Mouse (Mus musculus) liver, embryonic 15.5 days (tissue): Measurements from ENCODE around the gene Schip1. TPM values are rescaled to one million over a fixed set of nuclear protein-coding genes. Genes with fewer than 3 reads are reported as not detected.
A peak's percentile ranks its signal among the peaks of the same experiment; 100 is the strongest.

Source experiments
- ATAC-seq: fragments of 200-750 bp; cut with Nextera tagmentation; 2 replicates; pipeline ENCODE4 v1.8.0; 2017; ENCODE audit warnings: moderate number of reproducible peaks, mild to moderate bottlenecking, moderate library complexity; ENCODE audit not compliant: insufficient read depth
- H3K27ac ChIP-seq: fragments of 300-500 bp; sonication (generic); replicated peaks from 2 replicates; pipeline ENCODE4 v1.5.1; 2015; ENCODE audit warnings: mild to moderate bottlenecking, inconsistent platforms
- H3K27me3 ChIP-seq: fragments of 300-500 bp; sonication (generic); 2 replicates; pipeline ENCODE4 v1.6.1; 2015; ENCODE audit warnings: mild to moderate bottlenecking, inconsistent platforms
- H3K36me3 ChIP-seq: fragments of 300-500 bp; sonication (generic); replicated peaks from 2 replicates; pipeline ENCODE4 v1.6.1; 2015; ENCODE audit warnings: moderate library complexity, mild to moderate bottlenecking, inconsistent platforms
- H3K4me1 ChIP-seq: fragments of 300-500 bp; sonication (generic); replicated peaks from 2 replicates; pipeline ENCODE4 v1.6.1; 2015; ENCODE audit warnings: inconsistent platforms
- H3K4me2 ChIP-seq: fragments of 300-500 bp; sonication (generic); 2 replicates; pipeline ENCODE4 v1.6.1; 2015; ENCODE audit warnings: moderate library complexity, mild to moderate bottlenecking, inconsistent platforms
- H3K4me3 ChIP-seq: fragments of 300-500 bp; sonication (generic); replicated peaks from 2 replicates; pipeline ENCODE4 v1.5.1; 2015; ENCODE audit warnings: mild to moderate bottlenecking, inconsistent platforms
- H3K9ac ChIP-seq: fragments of 300-500 bp; sonication (generic); 2 replicates; pipeline ENCODE4 v1.6.1; 2015; ENCODE audit warnings: moderate library complexity, mild to moderate bottlenecking, inconsistent platforms
- H3K9me3 ChIP-seq: fragments of 300-500 bp; sonication (generic); replicated peaks from 2 replicates; pipeline ENCODE4 v1.6.1; 2016; ENCODE audit warnings: inconsistent platforms
- WGBS: fragments of 180-500 bp; shearing (Covaris S2); methylation state at CpG from one replicate; pipeline ENCODE4 v1.1.7; 2015; ENCODE audit warnings: mixed read lengths; ENCODE audit not compliant: insufficient replicate concordance; 5-methylcytosine and 5-hydroxymethylcytosine counted together
- polyA plus RNA-seq: library from polyadenylated mRNA; unstranded; fragments of >200 nt; fragmentation: Nextera tagmentation; extraction: Ambion mirVana; gene quantifications from 2 replicates; pipeline ENCODE4 v1.2.1, GENCODE M21; 2015

The Schip1 gene
- polyA plus RNA-seq, 1 experiment from 2014 or later = 2.4 TPM

DNA sequence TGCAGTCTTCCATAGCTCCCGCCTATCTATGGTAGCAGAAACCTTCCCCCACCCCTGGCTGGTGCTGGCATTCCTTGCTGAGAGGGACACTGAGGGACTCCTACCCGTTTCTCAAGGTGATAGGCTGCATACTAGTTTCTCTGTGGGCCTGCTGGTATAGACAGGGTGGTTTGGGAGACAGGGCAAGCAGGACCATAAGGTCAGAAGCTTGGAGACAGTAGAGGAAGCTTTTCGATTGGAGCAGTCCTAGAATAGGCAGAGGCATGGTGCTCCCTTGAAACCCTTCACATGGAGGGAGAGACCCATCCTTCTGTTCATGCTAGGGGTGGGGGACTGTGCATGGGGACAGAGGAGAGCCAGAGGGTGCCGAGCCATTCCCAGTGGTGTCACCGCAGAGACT lies 558.4 kb downstream of the Schip1 start:
- no peak for ATAC-seq
- Histone ChIP-seq H3K27me3 (no peaks in the 10 kb centered on the region), H3K9ac (no peak overlapping the region), H3K4me2 (no peak overlapping the region), H3K36me3 (no peaks in the 10 kb centered on the region), H3K4me1 (no peaks in the 10 kb centered on the region), H3K27ac (no peak overlapping the region), H3K4me3 (no peak overlapping the region), H3K9me3 (no peaks in the 10 kb centered on the region)
- 55% methylated on average over 5 of the region's 5 CpGs for WGBS

DNA sequence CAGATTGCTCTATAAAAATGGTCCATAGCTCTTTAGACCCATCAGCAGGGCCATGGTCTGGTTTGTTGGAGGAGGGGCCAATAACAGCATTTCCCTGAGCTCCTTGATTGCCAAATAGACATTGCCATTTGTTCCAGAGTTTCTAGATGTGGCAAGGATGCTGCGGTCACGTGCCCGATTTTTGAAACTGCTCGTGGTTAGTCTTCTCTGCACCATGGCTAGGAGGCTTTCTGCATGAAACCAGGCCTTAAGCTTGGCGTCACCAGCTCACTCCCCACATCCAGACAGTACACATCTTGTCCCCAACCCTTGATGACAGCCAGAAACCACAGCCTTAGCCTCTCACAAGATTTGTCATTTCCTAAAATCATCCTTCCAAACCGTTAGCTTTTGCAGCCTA lies 559.9 kb downstream of the Schip1 start:
- Histone ChIP-seq H3K4me1 (no peaks in the 10 kb centered on the region), H3K9me3 (no peaks in the 10 kb centered on the region), H3K4me2 (no peak overlapping the region), H3K27me3 (no peaks in the 10 kb centered on the region), H3K36me3 (no peaks in the 10 kb centered on the region), H3K4me3 (no peak overlapping the region), H3K27ac (no peak overlapping the region), H3K9ac (no peak overlapping the region)
- WGBS = 44% methylated on average over 6 of the region's 6 CpGs
- no peak for ATAC-seq

DNA sequence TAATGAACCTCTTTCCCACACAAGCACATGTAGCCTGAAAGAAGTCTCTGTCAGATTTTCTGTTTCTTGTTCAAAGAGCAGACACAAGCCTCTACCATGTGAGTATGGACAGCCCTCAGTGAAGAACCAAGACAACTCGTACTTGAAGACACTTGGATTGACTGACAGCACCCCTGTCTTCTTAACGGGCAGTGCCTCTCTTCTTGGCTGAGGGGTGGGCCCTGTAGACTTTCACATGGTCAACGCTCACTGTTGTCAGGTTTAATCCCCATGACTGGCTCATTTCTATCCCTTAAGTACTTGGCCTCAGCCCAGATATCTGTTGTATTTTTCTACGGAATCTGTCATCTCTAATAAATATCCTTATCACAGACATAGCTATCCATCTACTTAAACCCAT lies 565.7 kb downstream of the Schip1 start:
- no peak for ATAC-seq
- Histone ChIP-seq H3K36me3 (no peaks in the 10 kb centered on the region), H3K4me2 (no peak overlapping the region), H3K4me1 (no peaks in the 10 kb centered on the region), H3K27ac (no peak overlapping the region), H3K27me3 (no peaks in the 10 kb centered on the region), H3K9me3 (no peaks in the 10 kb centered on the region), H3K9ac (no peak overlapping the region), H3K4me3 (no peak overlapping the region)
- WGBS = 49% methylated on average over 4 of the region's 4 CpGs

DNA sequence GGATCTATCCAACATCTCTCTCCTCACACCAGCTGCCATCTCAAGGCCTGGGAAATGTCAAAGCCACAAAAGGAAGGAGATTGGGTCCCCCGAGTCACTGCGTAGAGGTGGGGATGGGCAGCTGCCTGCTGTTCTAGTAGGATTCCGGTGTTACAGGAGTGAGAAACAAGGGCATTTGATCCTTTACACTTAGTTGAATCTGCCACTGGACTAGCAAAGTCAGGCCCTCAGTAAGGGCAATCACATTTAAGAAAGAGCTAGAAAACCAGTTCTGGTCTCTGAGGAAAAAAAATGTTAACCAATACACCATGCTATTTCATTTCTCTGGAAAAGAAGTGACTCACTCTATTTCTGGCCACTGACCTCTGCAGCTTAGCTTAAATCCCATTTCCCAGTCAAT lies 566.2 kb downstream of the Schip1 start:
- no peak overlapping the region for H3K4me2 ChIP-seq
- no peak overlapping the region for H3K9ac ChIP-seq
- 50% methylated on average over 3 of the region's 3 CpGs for WGBS
- no peak for ATAC-seq
- no peaks in the 10 kb centered on the region for H3K9me3 ChIP-seq
- H3K27ac ChIP-seq = no peak overlapping the region
- H3K36me3 ChIP-seq = no peaks in the 10 kb centered on the region
- H3K4me1 ChIP-seq = no peaks in the 10 kb centered on the region
- no peak overlapping the region for H3K4me3 ChIP-seq
- H3K27me3 ChIP-seq = no peaks in the 10 kb centered on the region

DNA sequence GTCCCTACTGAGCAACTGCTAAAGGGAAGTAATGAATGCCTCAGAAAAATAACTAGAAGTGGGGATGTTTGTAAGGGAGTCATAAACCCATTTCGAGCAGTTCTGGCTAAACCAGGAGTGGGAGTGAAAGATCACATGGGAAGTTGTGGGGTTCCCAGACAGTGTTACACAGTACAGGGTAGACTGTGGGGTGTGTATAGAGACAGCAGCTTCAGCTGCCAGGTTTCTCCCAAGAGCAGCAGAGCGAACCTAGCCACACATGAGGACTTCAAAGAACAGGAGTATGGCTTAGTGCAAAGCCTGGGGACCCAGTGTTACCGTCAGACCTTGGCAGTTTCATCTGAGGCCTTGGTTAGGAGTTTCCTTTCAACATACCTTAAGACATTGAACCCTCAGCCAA lies 568.1 kb downstream of the Schip1 start:
- H3K4me2 ChIP-seq = no peak overlapping the region
- no peak overlapping the region for H3K4me3 ChIP-seq
- H3K4me1 ChIP-seq = no peaks in the 10 kb centered on the region
- H3K27ac ChIP-seq = no peak overlapping the region
- no peak for ATAC-seq
- no peaks in the 10 kb centered on the region for H3K9me3 ChIP-seq
- H3K9ac ChIP-seq = no peak overlapping the region
- H3K27me3 ChIP-seq = no peaks in the 10 kb centered on the region
- 49% methylated on average over 3 of the region's 3 CpGs for WGBS
- no peaks in the 10 kb centered on the region for H3K36me3 ChIP-seq

DNA sequence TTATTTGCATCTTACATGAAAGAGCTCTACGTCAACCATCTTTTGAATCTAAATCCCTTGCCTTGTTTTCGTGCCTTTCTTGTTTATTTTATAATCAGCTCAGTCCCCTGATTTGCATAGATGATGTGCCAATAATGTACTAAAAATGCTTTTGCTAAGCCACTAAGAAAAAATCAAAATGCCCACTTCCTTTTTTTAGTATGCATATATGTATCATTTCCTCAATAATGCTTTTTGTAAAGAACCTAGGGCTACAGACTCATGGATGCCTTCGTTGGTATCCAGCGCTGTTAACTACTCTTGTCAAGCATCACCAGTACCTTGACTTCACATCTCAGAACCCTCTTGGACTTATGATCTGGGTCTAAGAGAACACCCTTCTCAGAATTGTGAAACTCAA lies 569.0 kb downstream of the Schip1 start:
- no peaks in the 10 kb centered on the region for H3K9me3 ChIP-seq
- H3K27ac ChIP-seq = no peak overlapping the region
- H3K27me3 ChIP-seq = no peaks in the 10 kb centered on the region
- no peaks in the 10 kb centered on the region for H3K36me3 ChIP-seq
- no peak for ATAC-seq
- no peaks in the 10 kb centered on the region for H3K4me1 ChIP-seq
- H3K9ac ChIP-seq = no peak overlapping the region
- H3K4me3 ChIP-seq = no peak overlapping the region
- WGBS = 66% methylated on average over 4 of the region's 4 CpGs
- H3K4me2 ChIP-seq = no peak overlapping the region

DNA sequence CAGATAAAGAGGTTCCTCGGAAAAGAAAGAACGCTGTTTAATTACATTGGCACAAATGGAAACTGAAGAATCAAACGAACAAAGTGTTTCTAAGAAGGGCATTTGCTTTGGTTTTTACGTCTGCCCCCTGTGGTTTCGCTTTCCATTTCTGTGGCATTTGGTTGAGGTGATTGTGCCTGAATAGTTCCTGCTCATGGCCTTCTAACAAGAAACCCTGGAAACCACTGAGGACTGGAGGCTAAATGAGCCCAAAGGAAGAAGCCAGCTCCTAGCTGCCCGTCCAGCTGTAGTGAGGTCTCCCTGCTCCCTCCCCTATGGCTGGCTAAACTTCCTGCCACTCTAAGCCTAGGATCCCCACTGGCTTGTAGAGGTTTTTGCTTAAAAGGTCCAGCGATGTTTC lies 573.4 kb downstream of the Schip1 start:
- Histone ChIP-seq H3K4me1 (no peaks in the 10 kb centered on the region), H3K27ac (no peak overlapping the region), H3K9me3 (no peaks in the 10 kb centered on the region), H3K27me3 (no peaks in the 10 kb centered on the region), H3K4me3 (no peak overlapping the region), H3K9ac (no peak overlapping the region), H3K4me2 (0 out of 2 replicates have a peak overlapping the region, but pooled peaks have one; percentile 1), H3K36me3 (no peaks in the 10 kb centered on the region)
- no peak for ATAC-seq
- 24% methylated on average over 7 of the region's 7 CpGs for WGBS

DNA sequence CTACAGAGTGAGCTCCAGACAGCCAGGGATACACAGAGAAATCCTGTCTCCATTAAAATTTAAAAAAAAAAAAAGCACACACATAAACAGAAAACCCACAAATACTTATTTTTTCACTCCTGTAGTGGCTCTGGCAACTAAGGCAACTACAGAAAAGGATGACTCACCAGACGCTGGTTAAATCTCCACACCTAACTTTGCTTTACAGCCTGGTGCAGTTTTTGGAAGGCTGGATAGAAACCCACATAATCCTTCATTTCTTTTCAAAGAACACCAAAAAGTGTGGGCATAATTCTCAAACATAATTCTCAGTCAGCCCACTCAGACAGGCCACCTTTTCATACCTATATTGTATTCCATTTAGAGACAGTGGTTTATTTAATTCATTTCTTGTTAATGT lies 574.1 kb downstream of the Schip1 start:
- H3K36me3 ChIP-seq = no peaks in the 10 kb centered on the region
- no peak overlapping the region for H3K9ac ChIP-seq
- H3K27ac ChIP-seq = no peak overlapping the region
- H3K4me1 ChIP-seq = no peaks in the 10 kb centered on the region
- no peak overlapping the region for H3K4me2 ChIP-seq
- ATAC-seq = no peak
- H3K27me3 ChIP-seq = no peaks in the 10 kb centered on the region
- H3K4me3 ChIP-seq = no peak overlapping the region
- 44% methylated on average over 1 of the region's 1 CpGs for WGBS
- H3K9me3 ChIP-seq = no peaks in the 10 kb centered on the region

DNA sequence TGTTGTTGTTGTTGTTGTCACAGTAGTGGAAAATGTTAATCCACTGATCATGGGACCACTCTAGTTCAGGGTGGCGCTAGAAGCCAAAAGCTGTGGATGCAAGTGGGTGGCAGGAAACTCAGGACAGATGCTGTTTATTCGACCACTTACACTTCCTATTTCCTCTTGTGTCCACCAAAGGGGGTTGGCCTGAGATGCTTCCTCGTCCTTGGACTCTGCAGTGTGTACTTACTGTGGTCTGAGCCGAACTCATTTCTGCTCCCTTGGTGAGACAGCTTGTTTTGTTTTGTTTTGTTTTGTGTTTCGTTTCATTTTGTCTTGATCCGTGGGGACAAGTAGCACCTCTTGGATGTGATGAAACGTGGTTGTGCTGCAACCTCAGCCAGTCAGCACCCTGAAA lies 578.3 kb downstream of the Schip1 start:
- no peaks in the 10 kb centered on the region for H3K27me3 ChIP-seq
- no peaks in the 10 kb centered on the region for H3K9me3 ChIP-seq
- no peak overlapping the region for H3K9ac ChIP-seq
- H3K4me2 ChIP-seq = no peak overlapping the region
- no peaks in the 10 kb centered on the region for H3K36me3 ChIP-seq
- H3K27ac ChIP-seq = no peak overlapping the region
- no peaks in the 10 kb centered on the region for H3K4me1 ChIP-seq
- WGBS = 49% methylated on average over 7 of the region's 7 CpGs
- no peak overlapping the region for H3K4me3 ChIP-seq
- no peak for ATAC-seq

DNA sequence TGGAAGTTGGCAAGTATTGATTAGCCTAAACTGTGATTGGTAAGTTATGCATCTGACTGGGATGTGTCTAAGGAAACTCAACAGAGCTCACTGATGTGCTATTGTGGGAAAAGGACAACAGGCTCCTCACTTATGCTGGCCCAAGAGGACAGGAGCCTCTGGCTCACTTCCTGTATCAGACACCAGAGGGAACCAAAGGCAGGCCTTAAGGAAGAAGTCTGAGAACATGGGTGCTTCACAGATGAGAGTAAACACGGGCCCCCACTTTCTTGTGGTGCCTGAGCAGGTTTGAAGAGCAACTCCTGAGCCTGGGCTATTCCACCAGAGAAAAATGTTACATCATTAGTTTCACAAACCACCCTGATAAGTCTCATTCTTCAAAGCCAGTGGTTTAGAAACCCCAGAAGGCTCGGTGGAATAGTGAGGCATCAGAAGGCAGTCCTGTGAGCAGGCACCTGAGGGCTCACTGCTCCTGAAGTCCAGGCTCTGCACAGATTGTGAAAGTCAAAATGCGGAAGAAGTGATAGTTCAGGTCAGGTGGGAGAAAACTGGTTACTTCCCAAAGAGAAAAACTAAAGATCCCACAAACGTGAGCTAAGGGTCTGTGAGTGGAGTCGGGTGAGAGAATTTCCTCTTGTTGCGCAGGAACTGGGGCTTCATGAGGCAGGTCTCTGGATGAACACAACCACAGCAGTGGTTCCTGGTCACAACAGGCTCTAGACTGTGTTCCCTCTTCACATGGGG lies 582.0 kb downstream of the Schip1 start:
- no peak overlapping the region for H3K27ac ChIP-seq
- no peaks in the 10 kb centered on the region for H3K4me1 ChIP-seq
- H3K36me3 ChIP-seq = no peaks in the 10 kb centered on the region
- no peaks in the 10 kb centered on the region for H3K9me3 ChIP-seq
- 42% methylated on average over 6 of the region's 6 CpGs for WGBS
- no peak for ATAC-seq
- H3K9ac ChIP-seq = no peak overlapping the region
- H3K4me3 ChIP-seq = no peak overlapping the region
- H3K27me3 ChIP-seq = no peaks in the 10 kb centered on the region
- H3K4me2 ChIP-seq = no peak overlapping the region

DNA sequence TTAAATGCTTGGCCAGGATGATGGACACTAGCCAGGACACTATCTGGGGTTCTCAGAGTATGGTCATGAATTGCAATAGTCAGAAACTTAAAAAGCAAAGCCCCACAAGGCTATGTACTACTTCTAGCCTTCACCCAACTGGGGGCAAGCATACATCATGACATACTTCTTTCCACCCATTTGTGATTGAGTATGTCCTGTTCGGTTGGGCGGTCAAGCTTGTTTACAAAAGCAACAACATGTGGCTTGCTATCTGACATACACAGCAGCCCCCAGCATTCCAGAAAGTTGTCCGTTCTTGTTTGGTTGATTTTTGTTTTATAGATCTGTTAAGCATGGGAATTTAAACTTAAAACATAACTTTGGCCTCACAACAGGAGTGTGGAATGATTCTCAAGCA lies 582.7 kb downstream of the Schip1 start:
- Histone ChIP-seq H3K4me1 (no peaks in the 10 kb centered on the region), H3K27me3 (no peaks in the 10 kb centered on the region), H3K4me2 (no peak overlapping the region), H3K9me3 (no peaks in the 10 kb centered on the region), H3K27ac (no peak overlapping the region), H3K4me3 (no peak overlapping the region), H3K36me3 (no peaks in the 10 kb centered on the region), H3K9ac (no peak overlapping the region)
- ATAC-seq = no peak
- 69% methylated on average over 3 of the region's 3 CpGs for WGBS

DNA sequence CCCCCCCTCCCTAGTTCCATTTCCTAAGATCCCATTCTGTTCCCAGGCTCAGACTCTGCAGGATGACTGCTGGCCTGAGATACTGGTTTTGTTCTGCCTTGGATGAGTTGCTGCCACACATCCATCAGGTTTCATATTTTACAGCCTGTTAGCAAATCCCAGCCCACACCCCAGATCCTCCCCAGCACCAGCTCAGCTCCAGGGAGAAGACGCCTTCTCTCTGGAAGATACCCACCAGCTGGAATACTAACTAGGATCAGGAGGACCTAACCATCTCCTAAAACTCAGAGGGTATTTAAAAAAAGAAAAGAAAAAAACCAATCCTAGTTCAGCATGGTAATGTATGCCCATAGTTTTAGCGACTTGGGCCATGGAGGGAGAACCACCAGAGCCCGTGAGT lies 585.6 kb downstream of the Schip1 start:
- Histone ChIP-seq H3K4me1 (no peaks in the 10 kb centered on the region), H3K27ac (no peak overlapping the region), H3K27me3 (no peaks in the 10 kb centered on the region), H3K4me3 (no peak overlapping the region), H3K9me3 (no peaks in the 10 kb centered on the region), H3K4me2 (no peak overlapping the region), H3K36me3 (no peaks in the 10 kb centered on the region), H3K9ac (no peak overlapping the region)
- no peak for ATAC-seq
- WGBS = 67% methylated on average over 3 of the region's 3 CpGs
